Mouse (Mus musculus) forebrain, postnatal 0 days (tissue): ENCODE measurements around the gene Mapk6. TPM values are rescaled to one million over a fixed set of nuclear protein-coding genes. Genes with fewer than 3 reads are reported as not detected.

Source experiments
- ATAC-seq: fragments of 200-750 bp; cut with Nextera tagmentation; 2 replicates; pipeline ENCODE4 v1.8.0; 2017; ENCODE audit warnings: mild to moderate bottlenecking, moderate library complexity
- DNase-seq: peaks from one replicate; pipeline ENCODE4 v3.0.0-alpha.2; 2015
- H3K27ac ChIP-seq: fragments of 300-500 bp; sonication (generic); 2 replicates; pipeline ENCODE4 v1.5.1; 2014; ENCODE audit warnings: low read depth, mild to moderate bottlenecking, antibody characterized with exemption, low read length, moderate library complexity, mixed read lengths
- H3K27me3 ChIP-seq: fragments of 300-500 bp; sonication (generic); 2 replicates; pipeline ENCODE4 v1.6.1; 2014; ENCODE audit warnings: mild to moderate bottlenecking, low read length, mixed read lengths; ENCODE audit not compliant: insufficient read depth
- H3K36me3 ChIP-seq: fragments of 300-500 bp; sonication (generic); 2 replicates; pipeline ENCODE4 v1.6.1; 2014; ENCODE audit warnings: mild to moderate bottlenecking, moderate library complexity; ENCODE audit not compliant: insufficient read depth
- H3K4me1 ChIP-seq: fragments of 300-500 bp; sonication (generic); 2 replicates; pipeline ENCODE4 v1.6.1; 2014; ENCODE audit warnings: antibody characterized with exemption; ENCODE audit not compliant: insufficient read depth
- H3K4me2 ChIP-seq: fragments of 300-500 bp; sonication (generic); 2 replicates; pipeline ENCODE4 v1.6.1; 2014; ENCODE audit warnings: low read depth, mild to moderate bottlenecking, moderate library complexity
- H3K4me3 ChIP-seq: fragments of 300-500 bp; sonication (generic); 2 replicates; pipeline ENCODE4 v1.5.1; 2014; ENCODE audit warnings: low read depth, low read length, mixed read lengths
- H3K9ac ChIP-seq: fragments of 300-500 bp; sonication (generic); 2 replicates; pipeline ENCODE4 v1.6.1; 2014; ENCODE audit warnings: mild to moderate bottlenecking
- H3K9me3 ChIP-seq: fragments of 300-500 bp; sonication (generic); 2 replicates; pipeline ENCODE4 v1.6.1; 2016; ENCODE audit warnings: low read length
- CTCF ChIP-seq: sonication (generic); IDR thresholded peaks from 2 replicates; pipeline ENCODE4 v1.5.1; 2016; ENCODE audit warnings: antibody characterized with exemption, control low read depth, low read depth
- WGBS: fragments of 180-500 bp; shearing (Covaris S2); extraction: QIAGEN DNeasy Blood & Tissue Kit; methylation state at CpG from one replicate; pipeline ENCODE4 v1.1.7; 2014; 5-methylcytosine and 5-hydroxymethylcytosine counted together
- polyA plus RNA-seq: library from polyadenylated mRNA; unstranded; fragments of >200 nt; fragmentation: Nextera tagmentation; extraction: Ambion mirVana; gene quantifications from 2 replicates; pipeline ENCODE4 v1.2.1, GENCODE M21; 2015
- total RNA-seq: library from RNA; depleted of rRNA; stranded (reverse); fragments of >200 nt; gene quantifications from 2 replicates; pipeline ENCODE4 v1.2.3, GENCODE M21; 2014

The Mapk6 gene
- total and polyA plus RNA-seq, 2 experiments from 2014 or later: 94.2 to 157 TPM

- peak; percentile 65 for DNase-seq
- Histone ChIP-seq H3K9ac (peak overlapping the region; percentile 81), H3K36me3 (no peaks in the 10 kb centered on the region)
Measured at GRCm38 (mm10) chr9:75409031-75409851, 564 bp downstream of the Mapk6 start.

DNA sequence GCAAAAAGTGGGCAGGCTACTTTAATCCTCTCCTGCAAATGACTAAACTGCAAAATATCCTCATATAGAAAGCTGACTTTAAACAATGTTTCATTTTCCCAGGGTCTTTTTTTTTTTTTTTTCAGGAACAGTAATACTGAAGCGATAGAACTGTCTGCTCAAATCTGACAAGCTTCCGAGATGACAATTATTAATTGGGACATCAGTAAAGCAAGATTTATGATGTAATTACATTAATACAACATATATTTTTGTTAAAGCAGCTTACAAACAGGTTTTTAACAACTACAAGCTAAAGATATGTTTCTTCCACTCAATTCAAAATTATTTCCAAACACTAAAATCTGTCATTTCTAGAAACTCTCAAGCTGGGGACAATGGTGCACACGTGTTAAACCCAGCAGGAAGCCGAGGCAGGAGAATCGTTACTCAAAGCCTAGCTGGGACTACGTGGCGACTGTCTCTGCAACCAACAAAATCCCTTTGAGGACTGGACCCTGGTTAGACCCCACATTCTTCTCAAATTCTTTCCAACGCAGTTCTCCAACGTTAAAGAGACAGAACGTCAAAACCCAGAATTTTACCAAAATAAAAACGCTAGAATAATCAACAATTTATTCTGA is 1.5 kb downstream of the Mapk6 start:
- Histone ChIP-seq H3K9me3 (no peaks in the 10 kb centered on the region), H3K27ac (0 out of 2 replicates have a peak overlapping the region, but pooled peaks have one; percentile 94), H3K9ac (peak overlapping the region; percentile 81), H3K4me1 (peaks cover 2% of the 10 kb centered on the region; the same call in 1 of the 2 replicates), H3K4me3 (peak overlapping the region; percentile 88), H3K4me2 (peak overlapping the region; percentile 74), H3K36me3 (no peaks in the 10 kb centered on the region), H3K27me3 (no peaks in the 10 kb centered on the region)
- DNase-seq: no peak
- no peak for ATAC-seq
- TF ChIP-seq CTCF: no peak
- 2% methylated on average over 11 of the region's 11 CpGs for WGBS

More at GRCm38 (mm10) chr9:75409031-75409851, 564 bp downstream of the Mapk6 start:
- Histone ChIP-seq H3K4me1 (peaks cover 2% of the 10 kb centered on the region; the same call in 1 of the 2 replicates), H3K9me3 (no peaks in the 10 kb centered on the region), H3K4me3 (peak overlapping the region; percentile 88), H3K27ac (peak overlapping the region; percentile 94), H3K27me3 (no peaks in the 10 kb centered on the region), H3K4me2 (peak overlapping the region; percentile 74)
- TF ChIP-seq CTCF: no peak
- WGBS: 3% methylated on average over 69 of the region's 90 CpGs
- ATAC-seq: peak; percentile 80

DNA sequence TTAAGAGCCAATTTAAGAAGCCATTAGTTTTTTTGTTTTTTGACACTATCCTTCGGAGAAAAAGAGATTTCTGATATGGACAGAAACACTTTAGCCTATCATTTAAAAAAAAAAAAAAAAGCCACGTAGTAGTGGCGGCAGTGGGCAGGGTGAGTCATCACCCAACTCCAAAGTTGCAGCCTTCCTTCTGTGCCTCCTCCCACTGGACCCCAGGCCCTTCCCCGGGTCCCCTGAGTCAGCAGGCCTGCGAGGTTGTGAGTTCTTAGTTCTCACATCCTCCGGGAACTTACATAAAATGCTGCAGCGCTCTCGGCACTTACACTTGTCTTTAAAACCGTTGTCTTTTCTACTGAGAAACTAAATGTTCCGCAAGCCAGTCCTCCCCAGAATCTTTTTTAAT is 2.0 kb downstream of the Mapk6 start:
- Histone ChIP-seq H3K4me3 (peak overlapping the region; percentile 88), H3K4me2 (peak overlapping the region; percentile 74), H3K9me3 (no peaks in the 10 kb centered on the region), H3K9ac (no peak overlapping the region), H3K27ac (no peak overlapping the region), H3K4me1 (peaks cover 2% of the 10 kb centered on the region; the same call in 1 of the 2 replicates), H3K36me3 (no peaks in the 10 kb centered on the region), H3K27me3 (no peaks in the 10 kb centered on the region)
- whole genome bisulfite sequencing: 9% methylated on average over 10 of the region's 10 CpGs
- TF ChIP-seq CTCF: no peak
- no peak for DNase-seq
- ATAC-seq: no peak

DNA sequence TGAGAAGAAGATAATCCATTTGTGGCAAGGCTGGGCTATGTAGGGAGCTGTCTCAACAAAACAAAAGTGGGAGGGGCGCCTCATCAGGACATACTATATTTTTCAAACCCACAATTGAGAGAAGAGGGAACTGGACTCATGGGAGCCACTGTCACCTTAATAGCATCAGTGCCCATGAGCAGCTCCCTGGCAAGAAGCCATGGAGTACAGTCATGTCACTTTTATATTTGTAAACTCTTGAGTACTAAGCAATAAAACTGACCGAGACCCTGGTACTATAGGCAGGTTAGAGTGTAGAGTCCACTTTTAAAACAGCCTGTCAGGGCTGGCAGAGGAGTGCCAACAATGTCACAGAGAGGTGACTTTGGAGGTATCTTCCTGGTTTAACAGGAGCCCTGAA is 3.7 kb downstream of the Mapk6 start:
- H3K36me3 ChIP-seq: no peaks in the 10 kb centered on the region
- ATAC-seq: no peak
- no peaks in the 10 kb centered on the region for H3K27me3 ChIP-seq
- H3K4me1 ChIP-seq: peaks cover 2% of the 10 kb centered on the region; the same call in 1 of the 2 replicates
- no peak overlapping the region for H3K4me3 ChIP-seq
- no peak for DNase-seq
- WGBS: 89% methylated on average over 2 of the region's 2 CpGs
- H3K4me2 ChIP-seq: no peak overlapping the region
- no peak for TF ChIP-seq CTCF
- H3K27ac ChIP-seq: no peak overlapping the region
- H3K9ac ChIP-seq: no peak overlapping the region
- no peaks in the 10 kb centered on the region for H3K9me3 ChIP-seq

DNA sequence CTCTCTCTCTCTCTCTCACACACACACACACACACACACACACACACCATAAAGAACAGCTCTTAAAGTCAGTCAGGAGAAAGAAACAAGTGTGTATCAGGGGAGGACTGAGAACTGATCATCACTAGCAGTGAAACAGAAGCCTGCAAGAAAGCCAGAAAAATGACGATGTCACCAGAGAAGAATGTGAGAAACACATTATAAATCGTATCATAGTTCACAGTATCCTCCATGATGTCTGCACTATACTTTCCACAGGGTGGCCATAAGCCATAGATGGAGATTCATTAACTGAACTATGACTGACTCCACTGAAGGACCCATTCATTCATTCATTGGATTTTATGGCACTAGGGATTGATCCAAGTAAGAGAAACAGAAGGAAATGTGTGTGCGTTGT is 6.3 kb downstream of the Mapk6 start:
- Histone ChIP-seq H3K9ac (no peak overlapping the region), H3K27ac (no peak overlapping the region), H3K27me3 (no peaks in the 10 kb centered on the region), H3K4me3 (no peak overlapping the region), H3K9me3 (no peaks in the 10 kb centered on the region), H3K4me1 (peaks cover 2% of the 10 kb centered on the region; the same call in 1 of the 2 replicates), H3K36me3 (no peaks in the 10 kb centered on the region), H3K4me2 (no peak overlapping the region)
- DNase-seq (no peak), ATAC-seq (no peak)
- WGBS: 45% methylated on average over 3 of the region's 3 CpGs
- no peak for TF ChIP-seq CTCF

- no peaks in the 10 kb centered on the region for H3K27me3 ChIP-seq
- no peak for TF ChIP-seq CTCF
- no peak overlapping the region for H3K9ac ChIP-seq
- no peaks in the 10 kb centered on the region for H3K4me1 ChIP-seq
- H3K9me3 ChIP-seq: no peaks in the 10 kb centered on the region
- WGBS: 80% methylated on average over 20 of the region's 20 CpGs
- H3K4me2 ChIP-seq: no peak overlapping the region
- peaks cover 8% of the 10 kb centered on the region; the same call in 1 of the 2 replicates for H3K36me3 ChIP-seq
- ATAC-seq (no peak), DNase-seq (no peak)
- H3K4me3 ChIP-seq: no peak overlapping the region
- no peak overlapping the region for H3K27ac ChIP-seq
Measured at GRCm38 (mm10) chr9:75401593-75402504, 8.0 kb downstream of the Mapk6 start.
